Mouse (Mus musculus) lung, postnatal 0 days (tissue): Measurements from ENCODE around the gene Cdc42bpb.

Experiments
- CTCF ChIP-seq: IDR thresholded peaks from 2 replicates; pipeline ENCODE4 v1.5.1; 2016; ENCODE audit warnings: antibody characterized with exemption, mild to moderate bottlenecking
- EP300 ChIP-seq: IDR thresholded peaks from 2 replicates; pipeline ENCODE4 v1.6.1; 2016; ENCODE audit warnings: antibody characterized with exemption, mild to moderate bottlenecking, control low read depth

DNA sequence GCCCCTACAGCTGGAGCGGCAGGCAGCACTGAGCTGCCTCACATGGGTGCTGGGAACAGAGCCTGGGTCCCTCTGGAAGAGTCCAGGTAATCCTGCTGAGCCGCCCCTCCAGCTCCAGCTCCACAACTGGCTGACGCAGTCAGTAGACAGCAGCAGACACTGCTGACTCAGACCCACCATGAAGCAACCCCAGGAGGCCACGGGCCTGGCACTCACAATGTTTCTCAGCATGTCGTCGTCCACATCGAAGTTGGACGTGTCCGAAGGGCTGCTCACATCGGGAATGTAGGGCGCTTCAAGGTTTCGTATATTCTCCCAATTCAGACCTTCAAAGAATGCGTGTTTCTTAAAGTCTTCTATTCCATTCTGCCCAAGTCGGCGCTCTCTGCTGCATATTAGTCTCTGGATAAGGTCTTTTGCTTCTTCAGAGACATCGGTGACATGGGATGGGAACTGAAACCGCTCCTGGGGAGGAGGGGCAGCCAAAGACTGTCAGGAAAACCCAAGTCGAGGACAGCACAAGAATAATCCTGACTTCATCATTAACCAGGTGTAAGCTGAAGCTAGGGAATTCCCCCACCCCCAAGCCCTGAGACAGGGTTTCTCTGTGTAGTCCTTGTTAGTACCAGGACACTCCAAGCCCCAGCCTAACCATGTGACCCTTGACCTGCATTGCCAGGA, 51.6 kb downstream of the Cdc42bpb start:
- no peak for TF ChIP-seq CTCF
- TF ChIP-seq EP300 = no peak
